Mouse (Mus musculus): ENCODE results near the gene Tmem33. TPM values are rescaled to one million over a fixed set of nuclear protein-coding genes. Genes with fewer than 3 reads are reported as not detected.

The Tmem33 gene
- polyA plus RNA-seq, 1 experiment from 2014 or later, result 88.1 TPM

- Histone ChIP-seq H3K9ac (no peak overlapping the region), H3K36me3 (no peaks in the 10 kb centered on the region), H3K4me2 (no peak overlapping the region), H3K27ac (no peak overlapping the region), H3K4me3 (no peak overlapping the region; the same call in 1 of the 2 replicates), H3K27me3 (peaks cover 98% of the 10 kb centered on the region), H3K4me1 (peaks cover 34% of the 10 kb centered on the region), H3K9me3 (0 out of 2 replicates have a peak, but pooled peaks cover 6% of the 10 kb centered on the region)
- 8% methylated on average over 11 of the region's 11 CpGs for WGBS
- no peak for ATAC-seq (ENCODE audit: insufficient number of reproducible peaks, low FRiP score, low TSS enrichment, low read depth)
Measured at GRCm38 (mm10) chr5:67227261-67227660, 33.1 kb upstream of the Tmem33 start.

- no peak for ATAC-seq (ENCODE audit: insufficient number of reproducible peaks, low FRiP score, low TSS enrichment, low read depth)
- Histone ChIP-seq H3K4me2 (no peak overlapping the region), H3K4me3 (no peak overlapping the region; the same call in 1 of the 2 replicates), H3K4me1 (peaks cover 30% of the 10 kb centered on the region), H3K36me3 (no peaks in the 10 kb centered on the region), H3K9me3 (0 out of 2 replicates have a peak, but pooled peaks cover 6% of the 10 kb centered on the region), H3K27ac (no peak overlapping the region), H3K27me3 (peaks cover 98% of the 10 kb centered on the region), H3K9ac (no peak overlapping the region)
- 5% methylated on average over 15 of the region's 15 CpGs for WGBS
Measured at GRCm38 (mm10) chr5:67227682-67228444, 32.5 kb upstream of the Tmem33 start.

GRCm38 (mm10) chr5:67234682-67235081 is 25.7 kb upstream of the Tmem33 start:
- Histone ChIP-seq H3K36me3 (no peaks in the 10 kb centered on the region), H3K9ac (no peak overlapping the region), H3K9me3 (no peaks in the 10 kb centered on the region), H3K27me3 (peaks cover 62% of the 10 kb centered on the region), H3K4me1 (peaks cover 16% of the 10 kb centered on the region), H3K4me2 (no peak overlapping the region), H3K27ac (no peak overlapping the region), H3K4me3 (no peak overlapping the region)
- ATAC-seq (ENCODE audit: insufficient number of reproducible peaks, low FRiP score, low TSS enrichment, low read depth), result no peak
- 42% methylated on average over 4 of the region's 4 CpGs for WGBS

GRCm38 (mm10) chr5:67235462-67235861 is 24.9 kb upstream of the Tmem33 start:
- ATAC-seq (ENCODE audit: insufficient number of reproducible peaks, low FRiP score, low TSS enrichment, low read depth), result no peak

GRCm38 (mm10) chr5:67236601-67237000 is 23.8 kb upstream of the Tmem33 start:
- ATAC-seq (ENCODE audit: insufficient number of reproducible peaks, low FRiP score, low TSS enrichment, low read depth), result no peak
- Histone ChIP-seq H3K27me3 (peaks cover 43% of the 10 kb centered on the region), H3K4me1 (no peaks in the 10 kb centered on the region), H3K4me3 (no peak overlapping the region), H3K36me3 (no peaks in the 10 kb centered on the region), H3K4me2 (no peak overlapping the region), H3K9ac (no peak overlapping the region), H3K27ac (no peak overlapping the region), H3K9me3 (no peaks in the 10 kb centered on the region)
- 86% methylated on average over 3 of the region's 3 CpGs for WGBS

More at GRCm38 (mm10) chr5:67235462-67235861, 24.9 kb upstream of the Tmem33 start:
- H3K4me2 ChIP-seq, result no peak overlapping the region
- no peaks in the 10 kb centered on the region for H3K36me3 ChIP-seq
- peaks cover 10% of the 10 kb centered on the region for H3K4me1 ChIP-seq
- H3K9me3 ChIP-seq, result no peaks in the 10 kb centered on the region
- H3K9ac ChIP-seq, result no peak overlapping the region
- no peak overlapping the region for H3K4me3 ChIP-seq
- peaks cover 54% of the 10 kb centered on the region for H3K27me3 ChIP-seq
- WGBS, result 48% methylated on average over 3 of the region's 3 CpGs
- H3K27ac ChIP-seq, result no peak overlapping the region

GRCm38 (mm10) chr5:67238303-67238702 is 22.1 kb upstream of the Tmem33 start:
- H3K4me3 ChIP-seq, result no peak overlapping the region
- H3K9ac ChIP-seq, result no peak overlapping the region
- H3K36me3 ChIP-seq, result no peaks in the 10 kb centered on the region
- no peak overlapping the region for H3K4me2 ChIP-seq
- no peaks in the 10 kb centered on the region for H3K4me1 ChIP-seq
- no peaks in the 10 kb centered on the region for H3K9me3 ChIP-seq
- H3K27ac ChIP-seq, result no peak overlapping the region
- peaks cover 26% of the 10 kb centered on the region for H3K27me3 ChIP-seq
- WGBS, result 2% methylated on average over 1 of the region's 1 CpGs
- no peak for ATAC-seq (ENCODE audit: insufficient number of reproducible peaks, low FRiP score, low TSS enrichment, low read depth)

GRCm38 (mm10) chr5:67241713-67242112 is 18.7 kb upstream of the Tmem33 start:
- H3K36me3 ChIP-seq, result no peaks in the 10 kb centered on the region
- WGBS, result 77% methylated on average over 6 of the region's 6 CpGs
- no peak overlapping the region for H3K4me3 ChIP-seq
- no peak for ATAC-seq (ENCODE audit: insufficient number of reproducible peaks, low FRiP score, low TSS enrichment, low read depth)
- no peaks in the 10 kb centered on the region for H3K9me3 ChIP-seq
- no peak overlapping the region for H3K4me2 ChIP-seq
- H3K27me3 ChIP-seq, result peaks cover 4% of the 10 kb centered on the region; the same call in 1 of the 2 replicates
- H3K4me1 ChIP-seq, result no peaks in the 10 kb centered on the region
- H3K27ac ChIP-seq, result no peak overlapping the region
- H3K9ac ChIP-seq, result no peak overlapping the region

GRCm38 (mm10) chr5:67243231-67243630 is 17.1 kb upstream of the Tmem33 start:
- 81% methylated on average over 5 of the region's 5 CpGs for WGBS
- H3K27ac ChIP-seq, result no peak overlapping the region

GRCm38 (mm10) chr5:67252261-67252660 is 8.1 kb upstream of the Tmem33 start:
- H3K4me3 ChIP-seq, result no peak overlapping the region
- no peak overlapping the region for H3K4me2 ChIP-seq
- no peak overlapping the region for H3K9ac ChIP-seq
- no peak overlapping the region for H3K27ac ChIP-seq
- H3K36me3 ChIP-seq, result no peaks in the 10 kb centered on the region
- WGBS, result 78% methylated on average over 4 of the region's 4 CpGs
- H3K9me3 ChIP-seq, result no peaks in the 10 kb centered on the region
- no peaks in the 10 kb centered on the region for H3K27me3 ChIP-seq
- no peaks in the 10 kb centered on the region for H3K4me1 ChIP-seq
- ATAC-seq (ENCODE audit: insufficient number of reproducible peaks, low FRiP score, low TSS enrichment, low read depth), result no peak

More at GRCm38 (mm10) chr5:67243231-67243630, 17.1 kb upstream of the Tmem33 start:
- no peaks in the 10 kb centered on the region for H3K36me3 ChIP-seq
- H3K4me1 ChIP-seq, result no peaks in the 10 kb centered on the region
- no peak overlapping the region for H3K9ac ChIP-seq
- ATAC-seq (ENCODE audit: insufficient number of reproducible peaks, low FRiP score, low TSS enrichment, low read depth), result no peak
- H3K4me2 ChIP-seq, result no peak overlapping the region
- H3K27me3 ChIP-seq, result peaks cover 9% of the 10 kb centered on the region; the same call in 1 of the 2 replicates
- no peaks in the 10 kb centered on the region for H3K9me3 ChIP-seq
- no peak overlapping the region for H3K4me3 ChIP-seq

GRCm38 (mm10) chr5:67255664-67256063 is 4.7 kb upstream of the Tmem33 start:
- H3K4me1 ChIP-seq, result 0 out of 2 replicates have a peak, but pooled peaks cover 2% of the 10 kb centered on the region
- ATAC-seq (ENCODE audit: insufficient number of reproducible peaks, low FRiP score, low TSS enrichment, low read depth), result no peak
- 48% methylated on average over 8 of the region's 8 CpGs for WGBS
- no peak overlapping the region for H3K4me2 ChIP-seq
- H3K9me3 ChIP-seq, result no peaks in the 10 kb centered on the region
- no peaks in the 10 kb centered on the region for H3K27me3 ChIP-seq
- H3K4me3 ChIP-seq, result no peak overlapping the region
- no peak overlapping the region for H3K9ac ChIP-seq
- no peaks in the 10 kb centered on the region for H3K36me3 ChIP-seq
- H3K27ac ChIP-seq, result no peak overlapping the region

- no peak overlapping the region for H3K27ac ChIP-seq
- no peaks in the 10 kb centered on the region for H3K27me3 ChIP-seq
- no peak overlapping the region for H3K4me3 ChIP-seq
- H3K4me1 ChIP-seq, result peaks cover 6% of the 10 kb centered on the region; the same call in 1 of the 2 replicates
- ATAC-seq (ENCODE audit: insufficient number of reproducible peaks, low FRiP score, low TSS enrichment, low read depth), result no peak
- no peak overlapping the region for H3K4me2 ChIP-seq
- H3K9ac ChIP-seq, result no peak overlapping the region
- H3K9me3 ChIP-seq, result no peaks in the 10 kb centered on the region
- H3K36me3 ChIP-seq, result no peaks in the 10 kb centered on the region; the same call in 1 of the 2 replicates
- 63% methylated on average over 9 of the region's 9 CpGs for WGBS
Measured at GRCm38 (mm10) chr5:67258473-67258872, 1.9 kb upstream of the Tmem33 start.

- Histone ChIP-seq H3K9ac (peak overlapping the region; percentile 39; the same call in 1 of the 2 replicates), H3K36me3 (peaks cover 10% of the 10 kb centered on the region), H3K27ac (peak overlapping the region; percentile 94), H3K4me3 (peak overlapping the region; percentile 88), H3K27me3 (no peaks in the 10 kb centered on the region), H3K9me3 (no peaks in the 10 kb centered on the region), H3K4me2 (peak overlapping the region; percentile 62), H3K4me1 (peaks cover 6% of the 10 kb centered on the region; the same call in 1 of the 2 replicates)
- no peak for ATAC-seq (ENCODE audit: insufficient number of reproducible peaks, low FRiP score, low TSS enrichment, low read depth)
- under 1% methylated on average over 9 of the region's 9 CpGs for WGBS
Measured at GRCm38 (mm10) chr5:67260159-67260530, 220 bp upstream of the Tmem33 start.
